Mouse (Mus musculus): ENCODE data around the gene Xrcc2.
A peak's percentile ranks its signal among the peaks of the same experiment; 100 is the strongest.

The Xrcc2 gene

GRCm38 (mm10) chr5:25668306-25668705, 37.3 kb downstream of the Xrcc2 start:
- DNase-seq = no peak

- DNase-seq = no peak
These were observed 38.9 kb downstream of the Xrcc2 start for GRCm38 (mm10) chr5:25666684-25667083.

GRCm38 (mm10) chr5:25666108-25666507, 39.5 kb downstream of the Xrcc2 start:
- DNase-seq = peak; percentile 49 to 51

- DNase-seq = no peak
These were observed 40.1 kb downstream of the Xrcc2 start for GRCm38 (mm10) chr5:25665516-25665915.

GRCm38 (mm10) chr5:25663165-25663564, 42.5 kb downstream of the Xrcc2 start:
- DNase-seq = no peak

- peak; percentile 28 to 34 for DNase-seq
These were observed 51.0 kb downstream of the Xrcc2 start for GRCm38 (mm10) chr5:25654578-25654987.

- no peak for DNase-seq
These were observed 52.2 kb downstream of the Xrcc2 start for GRCm38 (mm10) chr5:25653377-25653776.

- DNase-seq = peak; percentile 45 to 61
These were observed 53.2 kb downstream of the Xrcc2 start for GRCm38 (mm10) chr5:25652435-25652834.

- peak; percentile 94 to 95 for DNase-seq
These were observed 59.8 kb downstream of the Xrcc2 start for GRCm38 (mm10) chr5:25645661-25646364.

GRCm38 (mm10) chr5:25644509-25644908, 61.1 kb downstream of the Xrcc2 start:
- no peak for DNase-seq

GRCm38 (mm10) chr5:25642741-25643140, 62.9 kb downstream of the Xrcc2 start:
- no peak for DNase-seq
